Mouse (Mus musculus) ES-E14 (cell line): Measurements from ENCODE around the gene Ifitm6.

Source experiments
- CHD2 ChIP-seq: IDR thresholded peaks from 2 replicates; pipeline ENCODE4 v1.6.1; 2014; ENCODE audit warnings: mild to moderate bottlenecking, low read depth, low read length, inconsistent platforms
- HCFC1 ChIP-seq: IDR thresholded peaks from 2 replicates; pipeline ENCODE4 v1.6.1; 2012; ENCODE audit warnings: low read length, inconsistent platforms, borderline replicate concordance; ENCODE audit not compliant: insufficient read depth
- ZNF384 ChIP-seq: IDR thresholded peaks from 2 replicates; pipeline ENCODE4 v1.6.1; 2012; ENCODE audit warnings: low read depth, low read length, inconsistent platforms

DNA sequence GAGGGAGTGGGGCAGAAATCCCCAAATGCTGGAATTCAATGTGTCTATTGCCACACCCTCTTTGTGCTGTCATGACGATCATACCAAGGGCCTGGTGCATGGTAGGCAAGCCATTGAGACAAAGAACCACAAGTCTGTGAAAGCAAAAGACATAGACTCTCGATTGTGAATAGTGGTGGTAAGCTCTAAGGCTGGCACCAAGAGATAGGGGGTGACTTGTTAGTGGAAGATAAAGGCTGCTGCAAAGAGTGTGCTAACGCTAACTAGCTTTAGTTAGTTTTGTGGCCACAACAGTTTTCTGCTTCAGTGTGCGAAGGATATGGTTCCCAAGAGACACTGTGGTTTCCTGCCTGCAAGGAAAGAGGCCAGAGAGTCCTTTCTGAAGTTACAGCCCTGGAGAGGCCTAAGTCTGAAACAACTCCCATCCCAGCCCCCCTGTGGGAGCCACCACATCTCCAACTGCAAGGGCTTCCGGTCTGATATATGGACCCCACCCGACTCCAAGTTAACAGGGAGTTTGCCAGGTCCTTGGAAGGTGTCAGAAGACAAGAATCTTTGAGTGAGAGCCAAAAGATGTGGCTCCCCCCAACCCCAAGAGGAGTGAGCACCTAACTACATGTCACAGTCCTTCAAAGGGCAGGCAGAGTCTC, 29.3 kb upstream of the Ifitm6 start:
- TF ChIP-seq HCFC1: no peak
- TF ChIP-seq CHD2: no peak
- TF ChIP-seq ZNF384: no peak
